Mouse (Mus musculus): ENCODE data around the gene Tmie.

DNA sequence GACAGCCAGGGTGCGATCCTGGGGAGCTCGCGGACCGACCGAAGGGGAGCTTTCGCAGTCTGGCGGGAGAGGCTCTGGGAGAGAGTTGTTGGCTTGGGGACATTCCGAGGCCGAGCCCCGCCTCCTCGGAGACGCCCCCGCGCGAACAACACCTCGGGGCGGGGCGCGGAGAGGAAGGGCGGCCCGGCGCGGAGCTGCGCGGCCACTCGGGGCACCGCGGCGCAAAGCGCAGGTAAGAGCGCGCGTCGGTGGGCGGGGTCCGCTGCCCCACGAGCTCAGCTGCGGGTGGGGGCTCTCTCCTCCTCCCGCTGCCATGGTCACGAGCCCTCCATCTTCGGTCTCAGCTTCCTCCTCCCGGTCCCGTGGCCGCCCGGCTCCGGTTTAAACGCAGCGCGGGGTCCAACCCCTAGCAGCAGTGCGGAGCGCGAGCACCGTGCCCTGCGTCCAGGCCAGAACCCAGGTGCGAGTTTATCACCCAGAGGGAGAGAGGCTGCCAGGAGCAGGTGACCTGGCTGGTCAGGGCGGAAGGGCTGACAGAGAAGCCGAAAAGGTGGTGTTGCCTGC lies at the start of gene Tmie:
- TF ChIP-seq POLR2A (IDR thresholded peaks at IDR 0.05; ENCODE audit: insufficient read depth, low read depth, low read length) (peak; percentile 95), CTCF (IDR thresholded peaks at IDR 0.05) (peak; percentile 25), EP300 (IDR thresholded peaks at IDR 0.05; ENCODE audit: insufficient read depth, low read depth, low read length) (peak; percentile 53; the same call in 1 of the 2 replicates)
